Mouse (Mus musculus) G1E (cell line): Measurements from ENCODE around the gene D430042O09Rik. TPM values are rescaled to one million over a fixed set of nuclear protein-coding genes. Genes with fewer than 3 reads are reported as not detected.

Experiments
- ATAC-seq: 2 replicates; pipeline ENCODE4 v1.8.0; 2016; ENCODE audit warnings: mild to moderate bottlenecking; ENCODE audit not compliant: insufficient number of reproducible peaks, poor library complexity, low FRiP score, severe bottlenecking; ENCODE audit errors: extremely low read depth
- DNase-seq: peaks from one replicate; pipeline ENCODE4 v3.0.0; 2012; ENCODE audit warnings: low spot score
- H3K27me3 ChIP-seq: 2 replicates; pipeline ENCODE4 v1.6.1; 2012; ENCODE audit warnings: mild to moderate bottlenecking, low read length, inconsistent platforms; ENCODE audit not compliant: insufficient read depth
- H3K36me3 ChIP-seq: replicated peaks from 2 replicates; pipeline ENCODE3; 2012; ENCODE audit warnings: mild to moderate bottlenecking, inconsistent platforms
- H3K4me1 ChIP-seq: 2 replicates; pipeline ENCODE4 v1.6.1; 2012; ENCODE audit warnings: low read depth, low read length, inconsistent platforms, mixed read lengths; ENCODE audit not compliant: insufficient read depth
- H3K4me3 ChIP-seq: 2 replicates; pipeline ENCODE4 v1.5.1; 2012; ENCODE audit warnings: low read depth, mild to moderate bottlenecking, inconsistent platforms, low read length, moderate library complexity, mixed read lengths
- H3K9me3 ChIP-seq: replicated peaks from 2 replicates; pipeline ENCODE4 v1.6.1; 2012; ENCODE audit warnings: inconsistent platforms
- CTCF ChIP-seq: IDR thresholded peaks from 2 replicates; pipeline ENCODE4 v1.5.1; 2012; ENCODE audit warnings: low read depth, low read length, inconsistent platforms, mixed read lengths
- GATA1 ChIP-seq: IDR thresholded peaks from 2 replicates; pipeline ENCODE4 v1.6.1; 2012; ENCODE audit warnings: borderline replicate concordance, low read length, inconsistent platforms, mixed read lengths
- GATA2 ChIP-seq: IDR thresholded peaks from 2 replicates; pipeline ENCODE4 v1.6.1; 2012; ENCODE audit warnings: low read depth, low read length, inconsistent platforms, borderline replicate concordance
- POLR2AphosphoS5 ChIP-seq: IDR thresholded peaks from 2 replicates; pipeline ENCODE4 v1.6.1; 2012; ENCODE audit warnings: low read depth, low read length, inconsistent platforms; ENCODE audit not compliant: insufficient replicate concordance
- TAL1 ChIP-seq: conservative IDR thresholded peaks from 2 replicates; pipeline ENCODE4 v1.6.1; 2012; ENCODE audit warnings: low read depth, low read length, inconsistent platforms, mixed read lengths
- polyA plus RNA-seq: library from polyadenylated mRNA; stranded (reverse); fragments of >175 nt; gene quantifications from 2 replicates; pipeline ENCODE4 v1.2.3, GENCODE M21; 2012
- total RNA-seq, 2 experiments: library from RNA; stranded (forward) in 1 of 2; stranded (reverse) in 1 of 2; fragments of 200-1000 nt in 1 of 2; fragments of >200 nt in 1 of 2; fragmentation: Nextera tagmentation in 1 of 2; gene quantifications; 2 replicates each; pipeline ENCODE4 v1.2.3; 2014 to 2017

Gene D430042O09Rik
- total and polyA plus RNA-seq, 3 experiments: 7.7 to 34.2 (median 17.6) TPM

DNA sequence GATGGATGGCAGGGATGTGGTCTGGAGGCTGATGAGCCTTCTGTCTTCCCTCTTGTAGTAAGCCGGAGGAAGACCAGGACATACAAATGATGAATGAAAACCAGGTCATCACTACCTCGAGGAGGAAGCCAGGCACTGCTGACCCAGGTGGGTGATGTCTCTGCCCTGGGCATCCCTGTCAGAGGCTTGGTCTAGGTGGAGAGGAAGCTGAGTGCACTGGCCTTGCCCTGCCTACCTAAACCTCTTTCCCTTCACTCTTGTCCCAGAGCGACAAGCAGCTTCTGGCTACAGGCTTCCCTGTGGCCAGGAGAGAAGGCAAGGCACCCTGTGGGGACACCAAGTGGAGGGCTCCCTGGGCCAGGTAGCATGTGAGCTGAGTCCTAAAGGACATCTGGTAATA, 165.2 kb downstream of the D430042O09Rik start:
- H3K36me3 ChIP-seq: peaks cover 7% of the 10 kb centered on the region

DNA sequence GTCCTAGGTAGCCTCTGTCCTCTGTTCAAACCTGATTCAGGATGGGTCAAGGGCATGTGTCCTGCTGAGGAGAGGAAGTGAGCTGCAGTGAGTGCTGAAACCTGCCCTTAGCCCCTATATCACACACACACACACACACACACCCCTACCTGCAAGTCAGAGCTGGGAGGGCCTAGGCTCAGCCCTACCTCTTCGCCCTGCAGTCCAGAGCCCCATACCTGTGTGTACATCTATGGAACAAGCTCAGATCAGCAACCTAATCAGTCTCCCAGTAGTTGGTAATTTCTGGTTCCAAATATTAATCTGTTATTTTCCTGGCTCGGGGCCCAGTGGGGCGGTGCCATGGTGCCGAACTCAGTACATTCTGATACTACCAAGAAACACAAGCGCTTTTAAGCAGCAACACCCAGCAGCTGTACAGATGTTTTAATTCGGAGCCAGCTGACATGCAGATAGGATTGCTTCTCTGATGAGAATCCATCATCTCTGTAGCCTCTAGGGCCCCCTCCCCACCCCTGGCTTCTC, 166.3 kb downstream of the D430042O09Rik start:
- no peak for ATAC-seq
- TF ChIP-seq GATA1: no peak
- Histone ChIP-seq H3K36me3 (no peaks in the 10 kb centered on the region), H3K4me3 (no peak overlapping the region), H3K9me3 (no peaks in the 10 kb centered on the region), H3K4me1 (no peaks in the 10 kb centered on the region), H3K27me3 (peaks cover 34% of the 10 kb centered on the region)
- no peak for DNase-seq

More for the DNA sequence above, 165.2 kb downstream of the D430042O09Rik start:
- no peak for ATAC-seq
- Histone ChIP-seq H3K27me3 (peaks cover 32% of the 10 kb centered on the region), H3K4me1 (no peaks in the 10 kb centered on the region), H3K9me3 (no peaks in the 10 kb centered on the region), H3K4me3 (no peak overlapping the region)
- no peak for DNase-seq
- TF ChIP-seq CTCF (no peak), GATA2 (no peak), TAL1 (no peak), GATA1 (no peak)

DNA sequence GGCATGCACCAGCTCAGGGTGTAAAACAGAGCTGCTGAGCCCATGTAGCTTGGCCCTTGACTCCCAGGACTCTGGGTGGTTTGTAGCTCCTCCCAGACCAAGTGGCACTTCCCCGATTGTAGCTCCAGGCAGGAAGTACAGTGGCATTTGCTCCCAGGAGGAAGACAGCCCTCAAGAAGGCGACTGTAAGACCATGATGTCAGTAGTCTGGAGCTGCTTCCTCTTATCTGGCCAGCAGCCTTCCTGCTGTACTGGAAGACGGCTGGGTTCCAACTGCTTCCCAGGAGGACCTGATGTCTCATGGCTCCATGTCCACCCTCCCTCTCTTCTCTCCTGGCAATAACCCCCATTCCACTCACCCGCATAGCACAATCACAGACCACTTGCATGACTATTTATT, 170.4 kb downstream of the D430042O09Rik start:
- no peaks in the 10 kb centered on the region for H3K36me3 ChIP-seq
- H3K4me1 ChIP-seq: no peaks in the 10 kb centered on the region
- DNase-seq (no peak), ATAC-seq (no peak)
- TF ChIP-seq GATA2 (no peak), POLR2AphosphoS5 (no peak), GATA1 (no peak), TAL1 (no peak), CTCF (no peak)
- peaks cover 44% of the 10 kb centered on the region for H3K27me3 ChIP-seq
- H3K9me3 ChIP-seq: no peaks in the 10 kb centered on the region
- no peak overlapping the region for H3K4me3 ChIP-seq

DNA sequence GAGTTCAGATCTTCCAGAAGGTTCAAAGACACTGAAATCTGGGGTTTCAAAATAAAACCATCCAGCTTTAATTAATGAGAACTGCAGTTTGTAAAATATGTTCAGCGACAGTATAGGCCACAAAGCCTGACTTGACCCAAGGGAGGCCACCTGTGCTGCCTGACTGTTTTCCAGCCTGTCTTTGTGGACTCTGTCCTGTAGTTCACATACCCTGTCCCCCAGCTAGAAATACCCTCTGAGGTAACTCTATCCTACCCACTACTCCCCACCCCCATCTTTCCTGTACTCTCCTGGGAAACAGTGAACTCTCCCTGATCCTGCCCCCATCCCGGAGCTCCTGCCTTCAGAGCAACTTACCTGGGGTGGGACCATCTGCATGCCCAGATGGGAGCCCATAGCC, 175.5 kb downstream of the D430042O09Rik start:
- DNase-seq: no peak
- Histone ChIP-seq H3K9me3 (no peaks in the 10 kb centered on the region), H3K27me3 (peaks cover 45% of the 10 kb centered on the region), H3K36me3 (no peaks in the 10 kb centered on the region), H3K4me3 (no peak overlapping the region), H3K4me1 (no peaks in the 10 kb centered on the region)
- no peak for ATAC-seq
- TF ChIP-seq TAL1 (no peak), POLR2AphosphoS5 (no peak), GATA1 (no peak), GATA2 (no peak), CTCF (no peak)

DNA sequence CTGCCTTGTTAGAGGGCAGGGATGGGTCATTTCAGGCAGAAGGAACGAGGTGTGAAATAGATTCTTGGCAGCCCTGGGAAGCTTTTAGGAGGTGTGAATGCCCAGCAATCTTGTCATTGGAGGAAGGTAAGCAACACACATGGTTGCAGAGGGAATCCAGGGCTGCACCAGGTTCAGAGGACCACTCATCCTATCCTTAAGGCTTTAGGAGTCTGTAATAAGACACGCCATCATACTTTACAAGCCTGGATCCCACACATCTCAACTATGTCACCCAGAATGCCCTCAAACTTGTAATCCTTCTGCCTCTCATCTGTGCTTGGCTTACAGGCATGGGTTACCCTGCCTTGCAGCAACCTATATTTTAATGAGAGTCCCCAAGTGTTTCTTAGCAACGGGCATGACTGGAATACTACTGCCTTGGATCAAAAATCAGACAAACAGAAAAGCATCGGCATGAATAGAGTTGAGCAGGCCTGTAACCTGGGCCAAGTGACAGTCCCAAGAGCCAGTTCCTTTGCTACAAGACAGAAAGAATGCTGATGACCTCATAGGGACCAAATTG, 178.5 kb downstream of the D430042O09Rik start:
- H3K27me3 ChIP-seq: peaks cover 48% of the 10 kb centered on the region
- TF ChIP-seq POLR2AphosphoS5: no peak
- TF ChIP-seq CTCF: no peak
- TF ChIP-seq GATA1: no peak
- no peak for TF ChIP-seq GATA2
- TF ChIP-seq TAL1: no peak
- no peak overlapping the region for H3K4me3 ChIP-seq
- no peaks in the 10 kb centered on the region for H3K9me3 ChIP-seq
- DNase-seq: no peak
- H3K36me3 ChIP-seq: no peaks in the 10 kb centered on the region
- ATAC-seq: no peak
- H3K4me1 ChIP-seq: no peaks in the 10 kb centered on the region

DNA sequence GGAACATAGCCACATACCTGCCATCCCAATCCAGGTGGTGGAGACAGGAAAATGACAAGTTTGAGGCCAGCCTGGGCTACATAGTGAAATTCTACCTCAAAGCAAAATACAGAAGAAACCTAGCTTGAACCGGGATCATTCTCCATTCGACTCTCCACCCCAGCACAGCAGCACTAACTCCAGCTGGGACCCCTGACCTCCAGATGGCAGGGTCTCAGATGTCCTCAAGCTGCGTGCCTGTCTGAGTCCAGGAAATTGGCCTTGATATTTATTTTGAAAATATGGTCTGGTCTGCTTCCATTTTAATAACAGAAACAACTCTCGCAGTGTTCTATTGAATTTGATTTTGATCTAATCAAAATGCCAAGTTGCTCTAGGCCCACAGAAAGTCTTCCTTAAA, 179.4 kb downstream of the D430042O09Rik start:
- H3K27me3 ChIP-seq: peaks cover 48% of the 10 kb centered on the region

DNA sequence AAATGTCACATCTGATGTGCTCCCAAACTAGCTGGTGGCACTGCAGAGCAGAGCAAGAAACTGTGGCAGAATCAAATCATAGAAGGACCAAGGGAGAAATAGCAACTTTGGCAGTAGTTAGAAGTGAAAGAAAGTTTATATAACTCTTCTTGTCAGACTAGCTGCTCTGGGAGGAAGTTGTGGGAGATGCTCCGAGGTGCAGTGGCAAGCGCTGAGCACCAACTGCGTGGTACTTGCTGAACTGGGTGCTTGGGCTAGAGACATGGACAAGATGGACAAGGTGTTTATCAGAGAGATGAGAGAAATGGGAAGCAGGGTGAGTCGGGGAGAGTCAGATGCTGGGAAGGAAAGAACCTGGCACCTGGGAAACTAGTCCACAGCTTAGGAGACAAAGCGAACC, 180.1 kb downstream of the D430042O09Rik start:
- Histone ChIP-seq H3K27me3 (peaks cover 49% of the 10 kb centered on the region), H3K36me3 (no peaks in the 10 kb centered on the region), H3K9me3 (no peaks in the 10 kb centered on the region), H3K4me1 (no peaks in the 10 kb centered on the region), H3K4me3 (no peak overlapping the region)
- no peak for TF ChIP-seq CTCF
- TF ChIP-seq GATA2: no peak
- no peak for TF ChIP-seq POLR2AphosphoS5
- no peak for TF ChIP-seq GATA1
- no peak for TF ChIP-seq TAL1
- no peak for ATAC-seq
- DNase-seq: no peak

More for the DNA sequence above, 179.4 kb downstream of the D430042O09Rik start:
- no peaks in the 10 kb centered on the region for H3K36me3 ChIP-seq
- H3K9me3 ChIP-seq: no peaks in the 10 kb centered on the region
- TF ChIP-seq GATA1: no peak
- ATAC-seq (no peak), DNase-seq (no peak)
- no peaks in the 10 kb centered on the region for H3K4me1 ChIP-seq
- no peak overlapping the region for H3K4me3 ChIP-seq
